Mouse (Mus musculus) gonadal fat pad, adult 2 months (tissue): ENCODE measurements around the gene Olfr641. TPM values are rescaled to one million over a fixed set of nuclear protein-coding genes. Genes with fewer than 3 reads are reported as not detected.

Experiments used
- DNase-seq: peaks from one replicate; pipeline ENCODE4 v3.0.0-alpha.2; 2012; ENCODE audit warnings: low read depth
- polyA plus RNA-seq: library from polyadenylated mRNA; depleted of rRNA; stranded (reverse); fragments of >200 nt; gene quantifications from 2 replicates; pipeline ENCODE4 v1.2.3, GENCODE M21; 2012; rRNA removed

The Olfr641 gene
- polyA plus RNA-seq = not detected in 2 replicates

GRCm38 (mm10) chr7:104035145-104035544 is at the start of gene Olfr641:
TSS of gene Olfr641 (plus strand) at chr7:104035445.
- DNase-seq = no peak

DNA sequence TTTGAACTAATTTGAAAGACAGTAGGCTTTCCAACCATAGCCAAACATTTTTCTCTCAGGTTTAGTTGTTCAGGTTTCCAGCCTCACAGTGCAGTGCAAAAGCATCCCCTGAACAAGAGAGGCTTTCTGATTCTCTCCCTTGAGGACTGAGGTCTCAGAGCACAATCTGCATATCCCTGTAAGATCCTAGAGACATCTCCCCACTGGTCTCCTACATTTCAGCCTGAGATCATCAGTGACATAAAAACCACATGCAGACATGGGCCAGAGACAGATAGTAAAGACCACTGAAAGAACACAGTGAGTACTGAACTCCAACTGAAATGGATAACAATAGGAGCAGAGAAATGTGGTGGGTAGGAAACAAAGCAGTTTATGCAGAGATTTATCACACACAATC is 36.8 kb upstream of the Olfr641 start, which contains the start of gene Olfr638:
Olfr638 (plus strand) TSS at position 301 of the 400 bp plus-strand sequence.
- DNase-seq = no peak

- no peak for DNase-seq
Observed at GRCm38 (mm10) chr7:103999124-103999523, 36.1 kb upstream of the Olfr641 start.

- DNase-seq = no peak
Observed at GRCm38 (mm10) chr7:104017203-104017602, 18.0 kb upstream of the Olfr641 start, which contains the start of gene Olfr639. TSS of gene Olfr639 (minus strand) at chr7:104017303.

DNA sequence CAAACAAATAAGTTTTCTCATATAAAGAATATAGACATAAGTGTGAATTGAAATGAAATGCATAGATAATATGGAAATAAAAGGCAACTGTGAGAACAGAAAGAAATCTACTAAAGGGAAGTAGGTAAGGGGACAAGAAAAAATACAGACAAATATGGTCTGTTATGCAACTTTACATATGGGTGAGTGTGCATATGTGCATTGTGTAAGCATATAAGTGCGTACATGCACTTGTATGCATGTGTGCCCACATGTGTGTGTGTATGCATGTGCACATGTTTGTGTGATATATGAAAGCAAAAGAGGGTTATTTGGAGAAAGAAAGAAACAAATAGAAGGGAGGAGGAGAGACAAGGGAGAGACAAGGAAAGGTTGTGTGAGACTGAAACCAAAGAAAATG is 16.3 kb upstream of the Olfr641 start:
- DNase-seq = no peak

GRCm38 (mm10) chr7:104021651-104022050 is 13.6 kb upstream of the Olfr641 start:
- DNase-seq = no peak

GRCm38 (mm10) chr7:104025473-104025872 is 9.8 kb upstream of the Olfr641 start, which contains the start of gene Olfr640:
TSS of gene Olfr640 (minus strand) at chr7:104025573.
- no peak for DNase-seq

DNA sequence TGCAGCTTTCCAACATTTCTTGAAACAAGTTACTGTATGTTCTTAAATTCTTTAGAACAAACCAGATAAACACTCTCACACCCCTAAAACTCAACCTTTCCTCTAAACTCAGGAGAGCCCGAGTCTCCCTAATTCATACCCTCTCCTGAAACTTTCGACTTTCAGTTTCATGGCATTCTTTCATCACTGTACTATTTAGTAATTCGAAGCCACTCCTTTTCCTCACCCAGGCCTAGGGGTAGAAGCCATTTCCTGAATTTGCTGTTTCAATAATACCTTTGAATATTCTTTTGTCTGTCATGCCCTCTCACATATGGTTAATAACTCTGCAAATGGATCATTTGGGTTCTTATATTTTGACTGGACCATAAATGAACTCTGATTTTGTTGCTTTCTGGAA is 8.3 kb upstream of the Olfr641 start:
- no peak for DNase-seq

DNA sequence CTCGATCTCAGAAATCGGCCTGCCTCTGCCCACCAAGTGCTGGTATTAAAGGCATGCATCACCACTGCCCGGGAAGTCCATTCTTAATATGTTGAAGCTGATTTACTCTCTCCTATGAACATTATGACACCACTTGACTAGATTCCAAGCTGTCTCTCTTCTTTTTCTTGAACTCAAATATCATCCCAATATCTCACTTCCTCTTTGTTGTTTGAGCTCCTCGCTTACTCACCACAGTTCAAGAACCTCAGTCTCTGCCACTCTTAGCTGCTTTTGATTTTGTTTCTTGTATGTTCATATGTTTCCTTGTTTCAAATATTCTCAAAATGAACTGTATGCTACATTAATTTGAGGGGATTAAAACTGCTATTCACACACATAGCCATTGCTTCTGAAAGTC is 15.5 kb downstream of the Olfr641 start:
- no peak for DNase-seq

DNA sequence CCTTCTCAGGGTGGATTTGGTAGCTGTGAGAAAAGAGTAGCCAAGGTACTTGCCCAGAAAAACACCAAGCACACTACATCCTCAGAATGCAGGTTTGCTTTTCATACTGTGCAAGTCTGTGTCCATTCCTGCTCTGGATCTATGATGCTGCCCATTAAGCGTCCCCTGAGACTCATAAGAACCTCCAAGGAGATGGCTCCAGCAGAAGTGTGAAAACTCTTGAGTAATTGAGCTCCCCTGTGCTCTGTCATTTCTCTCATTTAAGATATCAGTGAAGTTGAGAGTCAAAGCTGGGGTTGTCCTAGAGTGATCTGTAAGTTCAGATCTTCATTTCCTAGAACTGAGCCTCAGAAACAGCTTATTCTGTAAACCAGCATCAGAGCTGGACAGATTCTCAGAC is 17.3 kb downstream of the Olfr641 start, which contains the start of gene Olfr642:
Olfr642 (minus strand) TSS at position 101 of the 400 bp plus-strand sequence.
- no peak for DNase-seq

DNA sequence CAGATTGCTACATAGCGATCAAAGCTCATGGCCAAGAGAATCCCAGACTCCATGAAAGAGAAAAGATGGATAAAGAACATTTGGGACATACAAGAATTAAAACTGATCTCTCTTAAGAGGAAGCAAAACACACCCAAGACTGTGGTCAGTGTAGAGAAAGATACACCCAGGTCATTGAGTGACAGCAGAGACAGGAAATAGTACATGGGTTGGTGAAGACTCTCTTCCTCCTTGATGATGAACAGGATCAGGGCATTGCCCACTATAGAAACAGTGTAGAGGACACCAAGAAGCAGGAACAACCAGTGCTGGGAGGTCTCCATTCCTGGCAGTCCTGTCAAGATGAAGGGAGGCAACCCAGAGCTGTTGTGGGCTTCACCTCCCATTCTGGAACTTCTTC is 24.0 kb downstream of the Olfr641 start:
- DNase-seq = no peak

DNA sequence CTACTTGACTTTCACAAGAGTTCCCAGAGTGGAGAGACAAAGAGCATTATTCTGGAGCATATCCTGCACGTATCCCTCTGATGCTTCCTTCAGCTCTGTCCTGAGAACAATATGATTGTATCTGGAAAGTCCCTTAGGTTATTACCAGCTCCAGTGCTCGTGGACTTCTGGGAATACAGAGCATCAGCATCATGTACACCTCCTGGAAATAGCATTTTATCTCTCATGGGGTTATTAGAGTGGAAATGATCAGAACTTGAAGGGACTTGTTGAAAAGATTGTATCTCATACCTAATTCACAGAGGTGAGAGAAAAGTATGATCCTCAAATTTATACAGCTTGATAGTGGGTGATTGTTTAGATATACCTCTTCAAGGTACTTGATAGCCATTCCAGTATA is 26.1 kb downstream of the Olfr641 start, which contains the start of gene 4930516K23Rik:
4930516K23Rik (minus strand) TSS at position 101 of the 400 bp plus-strand sequence.
- no peak for DNase-seq

GRCm38 (mm10) chr7:104071769-104072168 is 36.5 kb downstream of the Olfr641 start, which contains the start of gene Olfr644:
TSS of gene Olfr644 (minus strand) at chr7:104071869.
- no peak for DNase-seq

- no peak for DNase-seq
Observed at GRCm38 (mm10) chr7:104085365-104085764, 50.1 kb downstream of the Olfr641 start, which contains the start of gene Olfr645. TSS of gene Olfr645 (minus strand) at chr7:104085465.

Other genes with a start within 250 kb of the Olfr641 start
- gene Olfr67, start 243.6 kb upstream of the Olfr641 start, polyA plus RNA-seq = not detected in 2 replicates
- gene Hbb-bt, start 221.4 kb upstream of the Olfr641 start, polyA plus RNA-seq = 189 and 481 TPM in 2 replicates
- 2,031 and 4,766 TPM in 2 replicates for gene Hbb-bs, start 207.3 kb upstream of the Olfr641 start, polyA plus RNA-seq
- gene Hbb-bh2, start 194.9 kb upstream of the Olfr641 start, polyA plus RNA-seq = not detected in 2 replicates
- not detected in 2 replicates for gene Hbb-bh1, start 192.3 kb upstream of the Olfr641 start, polyA plus RNA-seq
- gene Hbb-y, start 182.2 kb upstream of the Olfr641 start, polyA plus RNA-seq = not detected in 2 replicates
- gene Olfr66, start 149.2 kb upstream of the Olfr641 start, polyA plus RNA-seq = not detected in 2 replicates
- gene Olfr64, start 141.0 kb upstream of the Olfr641 start, polyA plus RNA-seq = not detected in 2 replicates
- gene Olfr65, start 132.0 kb upstream of the Olfr641 start, polyA plus RNA-seq = not detected in 2 replicates
- not detected in 2 replicates for gene Olfr631, start 106.6 kb upstream of the Olfr641 start, polyA plus RNA-seq
- gene Olfr632, start 101.1 kb upstream of the Olfr641 start, polyA plus RNA-seq = not detected in 2 replicates
- gene Olfr633, start 91.0 kb upstream of the Olfr641 start, polyA plus RNA-seq = not detected in 2 replicates
- gene Olfr635, start 64.3 kb upstream of the Olfr641 start, polyA plus RNA-seq = not detected in 2 replicates
- gene Olfr638, start 36.7 kb upstream of the Olfr641 start, polyA plus RNA-seq = not detected in 2 replicates
- gene Olfr639, start 18.1 kb upstream of the Olfr641 start, polyA plus RNA-seq = not detected in 2 replicates
- not detected in 2 replicates for gene Olfr640, start 9.9 kb upstream of the Olfr641 start, polyA plus RNA-seq
- not detected in 2 replicates for gene Olfr642, start 17.2 kb downstream of the Olfr641 start, polyA plus RNA-seq
- gene 4930516K23Rik, start 26.0 kb downstream of the Olfr641 start, polyA plus RNA-seq = not detected in 2 replicates
- gene Olfr644, start 36.4 kb downstream of the Olfr641 start, polyA plus RNA-seq = not detected in 2 replicates
- gene Olfr645, start 50.0 kb downstream of the Olfr641 start, polyA plus RNA-seq = not detected in 2 replicates
- not detected in 2 replicates for gene Olfr646, start 69.4 kb downstream of the Olfr641 start, polyA plus RNA-seq
- 0.14 and 0.34 TPM in 2 replicates for gene Ubqln5, start 94.4 kb downstream of the Olfr641 start, polyA plus RNA-seq
- gene Olfr643, start 102.0 kb downstream of the Olfr641 start, polyA plus RNA-seq = not detected in 2 replicates
- gene Ubqln3, start 107.8 kb downstream of the Olfr641 start, polyA plus RNA-seq = 1.6 and 2.4 TPM in 2 replicates
- 2.4 TPM in 2 replicates for gene Ubqlnl, start 115.1 kb downstream of the Olfr641 start, polyA plus RNA-seq
- 0.05 TPM in 1 of 2 replicates, not detected in the other for gene Olfm5, start 129.4 kb downstream of the Olfr641 start, polyA plus RNA-seq
- 0.05 TPM in 1 of 2 replicates, not detected in the other for gene Olfr648, start 147.9 kb downstream of the Olfr641 start, polyA plus RNA-seq
- not detected in 2 replicates for gene Olfr649, start 160.5 kb downstream of the Olfr641 start, polyA plus RNA-seq
- gene Trim6, start 183.3 kb downstream of the Olfr641 start, polyA plus RNA-seq = 1.3 TPM in 2 replicates
- 4.7 and 5.2 TPM in 2 replicates for gene Trim34a, start 209.0 kb downstream of the Olfr641 start, polyA plus RNA-seq